Mouse (Mus musculus) cerebellum, adult 8-10 months (tissue): ENCODE data around the gene Hook2.

Source experiments
- DNase-seq: peaks from one replicate; pipeline ENCODE4 v3.0.0; 2022

Hook2 gene

GRCm38 (mm10) chr8:84989311-84989731 is 1.1 kb upstream of the Hook2 start:
- peak; percentile 48 for DNase-seq

GRCm38 (mm10) chr8:84989810-84990209 is 593 bp upstream of the Hook2 start:
- DNase-seq, result peak; percentile 91

- no peak for DNase-seq
Observed at GRCm38 (mm10) chr8:84990836-84991235, 433 bp downstream of the Hook2 start.

GRCm38 (mm10) chr8:84994375-84994774 is 4.0 kb downstream of the Hook2 start:
- DNase-seq, result no peak

GRCm38 (mm10) chr8:84995680-84996079 is 5.3 kb downstream of the Hook2 start:
- no peak for DNase-seq

- no peak for DNase-seq
Observed at GRCm38 (mm10) chr8:84996978-84997377, 6.6 kb downstream of the Hook2 start.

- peak; percentile 94 for DNase-seq
Observed at GRCm38 (mm10) chr8:84997649-84998295, 7.4 kb downstream of the Hook2 start.

- no peak for DNase-seq
Observed at GRCm38 (mm10) chr8:85007686-85008085, 17.3 kb downstream of the Hook2 start.

- no peak for DNase-seq
Observed at GRCm38 (mm10) chr8:85011242-85011641, 20.8 kb downstream of the Hook2 start.

GRCm38 (mm10) chr8:85013230-85013840 is 22.9 kb downstream of the Hook2 start:
- peak; percentile 71 for DNase-seq

- DNase-seq, result no peak
Observed at GRCm38 (mm10) chr8:85014431-85014830, 24.0 kb downstream of the Hook2 start, which contains the start of gene Best2. TSS of gene Best2 (minus strand) at chr8:85014531.

- DNase-seq, result no peak
Observed at GRCm38 (mm10) chr8:85016724-85017123, 26.3 kb downstream of the Hook2 start.

- no peak for DNase-seq
Observed at GRCm38 (mm10) chr8:85017209-85017608, 26.8 kb downstream of the Hook2 start.

GRCm38 (mm10) chr8:85021514-85022055 is 31.2 kb downstream of the Hook2 start:
- no peak for DNase-seq

GRCm38 (mm10) chr8:85023846-85024245 is 33.4 kb downstream of the Hook2 start:
- DNase-seq, result no peak

GRCm38 (mm10) chr8:85025098-85025932 is 34.9 kb downstream of the Hook2 start, which contains the start of gene Asna1:
TSS of gene Asna1 (minus strand) at chr8:85025281.
- DNase-seq, result peak; percentile 78

GRCm38 (mm10) chr8:85026670-85027515 is 36.5 kb downstream of the Hook2 start, which contains the start of gene Trir:
TSS of gene Trir (plus strand) at chr8:85026823.
- peak; percentile 96 for DNase-seq

GRCm38 (mm10) chr8:85027516-85027855 is 37.1 kb downstream of the Hook2 start:
- DNase-seq, result no peak

GRCm38 (mm10) chr8:85027922-85028321 is 37.5 kb downstream of the Hook2 start:
- DNase-seq, result no peak

- DNase-seq, result no peak
Observed at GRCm38 (mm10) chr8:85029271-85029670, 38.9 kb downstream of the Hook2 start.

- DNase-seq, result no peak
Observed at GRCm38 (mm10) chr8:85032622-85033311, 42.4 kb downstream of the Hook2 start.

- no peak for DNase-seq
Observed at GRCm38 (mm10) chr8:85033867-85034266, 43.5 kb downstream of the Hook2 start.
